In genomic region chr12:17000628-17001027, GRCm38 (mm10) we compare ENCODE assay signal across 9 mouse cellular contexts. TPM values are rescaled to one million over a fixed set of nuclear protein-coding genes. Genes with fewer than 3 reads are reported as not detected.
DNase-seq lines count a peak whose midpoint lies in the region; ATAC-seq lines count a peak whose summit lies in the region.
"Had no signal": no experiment of that assay in that cellular context is flagged by ENCODE, and none has a peak within 500 bp of the region (broad histone marks: within the 10 kb centered on the region; RNA-seq: fewer than 3 reads in every experiment).

No protein-coding gene starts in this region.

- peaks cover 8% of the 10 kb centered on the region for H3K4me1 ChIP-seq in embryonic facial prominence, embryonic 14.5 days (ENCODE audit: control insufficient read depth, insufficient read depth, low read length)
- H3K4me1 ChIP-seq in lung, embryonic 15.5 days = peaks cover 10% of the 10 kb centered on the region
- H3K4me1 ChIP-seq in forebrain, embryonic 15.5 days = peaks cover 14% of the 10 kb centered on the region

- DNase-seq in 3134 (ENCODE audit: extremely low read depth, insufficient read length, low spot score) (peak; percentile 66), 3T3-L1 (ENCODE audit: low read depth, low spot score) (peak; percentile 40)
- no peak for DNase-seq in embryonic facial prominence, embryonic 14.5 days (ENCODE audit: low spot score)
- no peak for DNase-seq in right cerebral cortex, postnatal 4 days
- DNase-seq in left cerebral cortex, adult 18-20 months (ENCODE audit: low spot score in 2 of 2) = no peak

- no peak for ATAC-seq in embryonic facial prominence, embryonic 14.5 days (ENCODE audit: low read depth)
- no peak for ATAC-seq in lung, embryonic 15.5 days (ENCODE audit: borderline replicate concordance, extremely low read depth, low FRiP score, low TSS enrichment)
- no peak for ATAC-seq in forebrain, embryonic 15.5 days (replicated peaks)
- no peak for ATAC-seq in erythroid progenitor cell, adult 5-6 weeks (replicated peaks; ENCODE audit: low FRiP score, poor library complexity, severe bottlenecking)

- peaks cover 3% of the 10 kb centered on the region; the same call in 1 of the 2 replicates for H3K36me3 ChIP-seq in embryonic facial prominence, embryonic 14.5 days (ENCODE audit: control insufficient read depth, insufficient read depth, low read length)
- no peaks in the 10 kb centered on the region for H3K36me3 ChIP-seq in lung, embryonic 15.5 days
- no peaks in the 10 kb centered on the region for H3K36me3 ChIP-seq in forebrain, embryonic 15.5 days

- peaks cover 5% of the 10 kb centered on the region; the same call in 1 of the 2 replicates for H3K27me3 ChIP-seq in embryonic facial prominence, embryonic 14.5 days (replicated peaks; ENCODE audit: control insufficient read depth, insufficient read depth, low read length)
- H3K27me3 ChIP-seq in lung, embryonic 15.5 days = peaks cover 24% of the 10 kb centered on the region; the same call in 1 of the 2 replicates
- H3K27me3 ChIP-seq in forebrain, embryonic 15.5 days = peaks cover 36% of the 10 kb centered on the region

- H3K9ac ChIP-seq in embryonic facial prominence, embryonic 14.5 days (ENCODE audit: low read depth, low read length) = no peak overlapping the region
- no peak overlapping the region for H3K9ac ChIP-seq in lung, embryonic 15.5 days
- no peak overlapping the region for H3K9ac ChIP-seq in forebrain, embryonic 15.5 days (replicated peaks)

- no peak overlapping the region for H3K4me3 ChIP-seq in embryonic facial prominence, embryonic 14.5 days (ENCODE audit: low read depth, low read length)
- no peak overlapping the region for H3K4me3 ChIP-seq in lung, embryonic 15.5 days
- no peak overlapping the region for H3K4me3 ChIP-seq in forebrain, embryonic 15.5 days

- no peak overlapping the region for H3K27ac ChIP-seq in embryonic facial prominence, embryonic 14.5 days (replicated peaks; ENCODE audit: low read depth, low read length)
- no peak overlapping the region for H3K27ac ChIP-seq in lung, embryonic 15.5 days
- no peak overlapping the region for H3K27ac ChIP-seq in forebrain, embryonic 15.5 days (replicated peaks)
- H3K27ac ChIP-seq: midbrain, embryonic 10.5 days had no signal

- 48% methylated on average over 6 of the region's 6 CpGs for WGBS in embryonic facial prominence, embryonic 14.5 days
- 31% methylated on average over 6 of the region's 6 CpGs for whole genome bisulfite sequencing in lung, embryonic 15.5 days
- 49% methylated on average over 6 of the region's 6 CpGs for WGBS in forebrain, embryonic 15.5 days

- peak overlapping the region; percentile 64; the same call in 1 of the 2 replicates for H3K4me2 ChIP-seq in embryonic facial prominence, embryonic 14.5 days (ENCODE audit: low read depth, low read length)
- peak overlapping the region; percentile 84 for H3K4me2 ChIP-seq in lung, embryonic 15.5 days
- H3K4me2 ChIP-seq in forebrain, embryonic 15.5 days (replicated peaks) = no peak overlapping the region

- no peaks in the 10 kb centered on the region for H3K9me3 ChIP-seq in embryonic facial prominence, embryonic 14.5 days (ENCODE audit: control insufficient read depth, low read length)
- no peaks in the 10 kb centered on the region for H3K9me3 ChIP-seq in lung, embryonic 15.5 days
- H3K9me3 ChIP-seq in forebrain, embryonic 15.5 days = no peaks in the 10 kb centered on the region
- H3K9me3 ChIP-seq: midbrain, embryonic 10.5 days had no signal

RNA-seq across cellular contexts. Expression of gene Pqlc3, which starts 0.4 kb away (rescaled TPM):
- polyA plus RNA-seq in embryonic facial prominence, embryonic 14.5 days (2014; fragmentation: Nextera tagmentation; extraction: Ambion mirVana) = 12.3 and 13.1 TPM in 2 replicates
- polyA plus RNA-seq in lung, embryonic 15.5 days (2015; fragmentation: Nextera tagmentation; extraction: Ambion mirVana) = 4.6 and 5.5 TPM in 2 replicates
- 1.5 and 1.6 TPM in 2 replicates for polyA plus RNA-seq in forebrain, embryonic 15.5 days (2015; fragmentation: Nextera tagmentation; extraction: Ambion mirVana)
- 1 to 10 TPM; 1.1 to 1.7 TPM for total RNA-seq in left cerebral cortex, adult 18-20 months (2021)
- 55.1 and 61.2 TPM in 2 replicates for total RNA-seq in erythroid progenitor cell, adult 5-6 weeks (2015; ENCODE audit: low replicate concordance)
- total RNA-seq in erythroid progenitor cell, adult 5-6 weeks (2017; ENCODE audit: low replicate concordance) = 32.4 and 34.7 TPM in 2 replicates

RNA-seq across cellular contexts. Expression of gene 2410004P03Rik, which starts 10.9 kb away (rescaled TPM):
- polyA plus RNA-seq in embryonic facial prominence, embryonic 14.5 days (2014; fragmentation: Nextera tagmentation; extraction: Ambion mirVana) = 1.7 and 3.8 TPM in 2 replicates
- 1.5 and 2.9 TPM in 2 replicates for polyA plus RNA-seq in lung, embryonic 15.5 days (2015; fragmentation: Nextera tagmentation; extraction: Ambion mirVana)
- 2.4 and 4.8 TPM in 2 replicates for polyA plus RNA-seq in forebrain, embryonic 15.5 days (2015; fragmentation: Nextera tagmentation; extraction: Ambion mirVana)
- total RNA-seq in left cerebral cortex, adult 18-20 months (2021) = 1 to 10 TPM in 1 of 2 experiments, under 1 TPM in 1; 0.75 to 1.3 TPM
- not detected in 2 replicates for total RNA-seq in erythroid progenitor cell, adult 5-6 weeks (2015; ENCODE audit: low replicate concordance)
- total RNA-seq in erythroid progenitor cell, adult 5-6 weeks (2017; ENCODE audit: low replicate concordance) = not detected in 2 replicates

Comparison
In these comparisons a context has a peak if more than half of its experiments do, and no peak if none do; other contexts are left out.
1. DNase-seq: peak in 3134 (single experiment) and 3T3-L1 (single experiment); none in embryonic facial prominence, embryonic 14.5 days (single experiment), right cerebral cortex, postnatal 4 days (single experiment) and left cerebral cortex, adult 18-20 months (0 of 2).